Mouse (Mus musculus): Measurements from ENCODE around the gene Abcb1a.
"Not testable (repeated sequence)": the region's sequence is repeated elsewhere in the genome, so short reads cannot be mapped to it uniquely, and the experiment has no call there.

Abcb1a gene

DNA sequence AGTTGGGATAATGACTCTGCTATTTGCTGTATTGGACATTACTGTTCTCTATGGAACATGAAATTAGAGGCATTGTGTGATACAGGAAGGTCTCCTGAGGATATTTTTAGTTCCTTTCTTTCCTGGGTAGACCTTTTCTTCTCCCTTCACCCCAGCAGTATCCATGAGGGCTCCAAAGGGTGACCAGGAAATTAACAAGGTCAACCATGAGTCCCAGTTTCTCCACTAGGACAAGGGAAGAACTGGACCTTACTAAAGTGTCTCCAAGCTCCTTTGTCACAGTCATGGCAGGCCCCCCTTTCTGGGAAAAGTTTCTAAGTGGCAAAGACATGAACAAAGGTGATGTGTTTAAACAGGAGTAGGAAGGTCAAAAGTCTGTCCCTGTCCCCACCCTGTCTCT, 72.8 kb downstream of the Abcb1a start:
- no peak for DNase-seq

DNA sequence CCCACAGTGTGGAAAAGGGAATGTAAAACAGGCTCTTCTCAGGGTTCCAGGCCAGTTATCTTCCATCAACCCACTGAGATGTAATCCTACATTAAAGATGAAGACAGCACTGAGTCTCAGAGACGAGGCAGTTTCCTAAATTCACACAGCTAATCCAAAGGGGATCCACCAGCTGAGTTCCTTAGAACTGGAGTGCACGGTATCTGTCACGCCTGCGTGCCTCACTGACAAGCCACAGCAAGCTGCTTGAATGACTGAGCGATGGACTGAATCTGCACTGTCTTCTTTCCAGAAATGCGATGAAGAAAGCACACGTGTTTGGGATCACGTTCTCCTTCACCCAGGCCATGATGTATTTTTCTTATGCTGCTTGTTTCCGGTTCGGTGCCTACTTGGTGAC, 73.4 kb downstream of the Abcb1a start:
- DNase-seq, result not testable (repeated sequence)

DNA sequence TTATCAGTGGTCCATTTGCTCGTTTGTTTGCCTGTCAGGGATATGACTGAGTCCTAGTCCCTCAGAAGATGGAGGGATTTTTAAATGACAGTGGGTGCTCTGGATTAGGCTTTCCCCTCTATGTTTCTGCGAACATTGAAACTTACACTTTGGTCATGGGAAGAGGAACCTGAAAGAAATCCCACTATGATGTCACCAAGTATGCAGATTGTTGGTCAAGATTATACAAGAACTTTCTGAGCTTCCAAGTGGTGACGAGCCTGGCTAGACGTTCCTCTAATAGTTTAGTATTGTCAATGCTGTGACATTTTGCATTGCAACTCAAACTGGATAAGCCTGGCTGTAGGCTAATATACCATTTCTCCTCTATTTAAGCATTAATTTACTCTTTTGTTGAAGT, 76.5 kb downstream of the Abcb1a start:
- no peak for DNase-seq

DNA sequence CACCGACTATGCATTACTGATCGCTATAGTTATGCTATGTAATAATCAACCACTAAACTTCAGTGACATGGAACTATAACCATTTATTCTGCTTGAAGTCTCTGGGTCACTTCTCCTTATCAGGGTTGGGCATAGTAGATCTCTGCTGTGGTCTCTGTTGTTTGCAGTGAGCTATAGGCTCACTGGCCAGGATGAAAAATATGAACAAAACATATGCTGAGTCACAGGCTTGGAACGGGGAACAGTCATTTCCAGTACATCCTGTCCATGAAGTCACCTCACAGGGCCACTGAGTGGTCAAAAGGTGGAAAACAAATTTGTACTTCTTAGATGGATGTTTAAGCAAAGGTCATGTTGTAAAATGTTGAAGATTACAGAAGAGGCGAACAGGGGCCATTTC, 77.2 kb downstream of the Abcb1a start:
- DNase-seq, result no peak

DNA sequence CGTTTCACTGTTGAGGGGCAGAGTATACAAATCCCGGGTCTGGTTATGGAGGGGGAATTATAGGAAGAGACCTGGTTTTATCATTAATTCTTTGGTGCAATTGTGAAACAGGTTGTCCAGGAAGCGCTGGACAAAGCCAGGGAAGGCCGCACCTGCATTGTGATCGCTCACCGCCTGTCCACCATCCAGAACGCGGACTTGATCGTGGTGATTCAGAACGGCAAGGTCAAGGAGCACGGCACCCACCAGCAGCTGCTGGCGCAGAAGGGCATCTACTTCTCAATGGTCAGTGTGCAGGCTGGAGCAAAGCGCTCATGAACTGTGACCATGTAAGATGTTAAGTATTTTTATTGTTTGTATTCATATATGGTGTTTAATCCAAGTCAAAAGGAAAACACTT, 87.4 kb downstream of the Abcb1a start:
- not testable (repeated sequence) for DNase-seq

DNA sequence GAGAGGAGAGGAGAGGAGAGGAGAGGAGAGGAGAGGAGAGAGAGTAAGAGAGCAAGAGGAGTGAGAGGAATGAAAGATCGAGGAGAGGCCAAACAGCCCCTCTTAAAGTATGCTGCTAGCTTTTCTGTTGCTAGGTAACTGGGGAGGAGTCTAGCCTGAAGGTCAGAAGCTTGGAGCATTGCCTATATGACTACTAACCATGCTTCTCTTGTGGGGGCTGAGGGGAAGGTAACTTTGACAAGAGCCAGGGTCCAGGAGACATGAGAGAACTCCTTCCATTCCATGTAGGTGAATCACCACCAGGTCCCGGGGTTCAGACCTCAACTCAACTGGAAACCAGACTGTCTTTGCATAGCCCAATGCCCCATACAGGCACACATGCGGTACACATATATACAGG, 113.0 kb downstream of the Abcb1a start:
- no peak for DNase-seq

DNA sequence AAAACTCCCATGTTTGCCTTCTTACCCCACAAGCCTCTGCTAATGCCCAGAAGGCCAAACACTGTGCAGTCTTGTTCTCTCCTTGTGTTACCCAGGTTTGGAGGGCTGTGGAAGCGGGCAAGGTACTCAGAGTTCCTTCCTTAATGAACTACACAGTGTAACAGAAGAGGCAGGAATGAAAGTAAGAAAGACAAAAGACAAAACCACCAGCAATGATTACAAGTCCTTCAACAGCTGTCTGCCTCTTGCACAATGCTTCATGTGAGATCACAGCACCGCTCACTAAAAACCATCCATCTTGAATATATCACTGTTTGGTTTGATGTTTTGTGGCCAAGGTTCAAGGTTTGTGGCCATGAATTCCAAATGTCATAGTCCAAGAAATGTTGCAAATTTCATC, 118.4 kb downstream of the Abcb1a start:
- no peak for DNase-seq

DNA sequence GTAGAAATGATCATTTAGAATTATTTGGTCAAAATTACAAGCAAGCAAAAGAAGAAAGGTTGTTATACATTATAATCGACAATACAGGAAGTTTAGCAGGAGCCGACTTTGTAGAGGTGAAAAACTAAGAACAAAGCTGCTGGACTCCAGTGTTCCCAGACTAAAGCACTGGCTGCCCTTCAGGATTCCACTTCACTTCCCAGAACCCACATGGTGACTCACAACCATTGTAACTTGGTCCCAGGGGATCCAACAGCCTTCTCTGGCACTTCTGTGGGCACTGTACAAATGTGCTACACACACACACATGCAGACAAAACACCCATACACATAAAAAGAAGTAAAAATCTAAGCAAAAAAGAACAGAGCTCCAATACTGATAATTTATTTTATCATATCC, 118.9 kb downstream of the Abcb1a start:
- no peak for DNase-seq

DNA sequence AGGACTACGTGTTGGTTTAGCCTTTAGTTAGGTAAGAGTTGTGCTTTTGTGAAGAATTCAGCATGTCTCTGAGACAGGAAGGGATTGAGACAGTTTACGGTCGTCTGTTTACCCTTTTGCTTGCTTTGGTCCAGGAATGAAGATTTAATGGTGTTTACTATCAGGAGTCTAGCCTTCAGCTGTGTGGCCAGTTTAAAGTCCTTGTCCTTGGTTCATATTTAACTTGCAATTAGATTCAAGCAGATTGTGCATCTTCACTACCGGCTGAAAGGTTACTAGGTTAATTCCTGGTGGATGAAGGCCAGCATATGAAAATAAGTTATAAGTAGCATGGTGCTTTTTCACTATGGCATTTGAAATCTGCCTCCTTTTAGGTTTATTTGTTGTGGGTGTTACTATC, 132.4 kb downstream of the Abcb1a start:
- no peak for DNase-seq

Data from cerebellum, postnatal 14 days (tissue).